Mouse (Mus musculus) adrenal gland, postnatal 10 days (tissue): ENCODE measurements around the gene Cep41. TPM values are rescaled to one million over a fixed set of nuclear protein-coding genes. Genes with fewer than 3 reads are reported as not detected.

Source experiments
- DNase-seq: peaks from one replicate; pipeline ENCODE4 v3.0.0; 2021; ENCODE audit warnings: mixed read lengths
- long read RNA-seq, 2 experiments: library from polyadenylated mRNA; stranded (forward); transcript quantifications; one replicate each; pipeline ENCODE4 v2.0.0; 2021
- total RNA-seq, 2 experiments: library from RNA; stranded (reverse); gene quantifications; 2 replicates each; pipeline ENCODE4 v1.2.3; 2021

Cep41 gene
- 1 to 10 TPM; 6.7 to 9.1 TPM for total RNA-seq
- long read RNA-seq, experiment 1, partial matches to known transcripts = 2 of 5 reads
- long read RNA-seq, experiment 1, other reads (novel, unspliced or antisense) = 0 of 5 reads
- long read RNA-seq, experiment 2, partial matches to known transcripts = 3 of 8 reads
- long read RNA-seq, experiment 2, other reads (novel, unspliced or antisense) = 0 of 8 reads

DNA sequence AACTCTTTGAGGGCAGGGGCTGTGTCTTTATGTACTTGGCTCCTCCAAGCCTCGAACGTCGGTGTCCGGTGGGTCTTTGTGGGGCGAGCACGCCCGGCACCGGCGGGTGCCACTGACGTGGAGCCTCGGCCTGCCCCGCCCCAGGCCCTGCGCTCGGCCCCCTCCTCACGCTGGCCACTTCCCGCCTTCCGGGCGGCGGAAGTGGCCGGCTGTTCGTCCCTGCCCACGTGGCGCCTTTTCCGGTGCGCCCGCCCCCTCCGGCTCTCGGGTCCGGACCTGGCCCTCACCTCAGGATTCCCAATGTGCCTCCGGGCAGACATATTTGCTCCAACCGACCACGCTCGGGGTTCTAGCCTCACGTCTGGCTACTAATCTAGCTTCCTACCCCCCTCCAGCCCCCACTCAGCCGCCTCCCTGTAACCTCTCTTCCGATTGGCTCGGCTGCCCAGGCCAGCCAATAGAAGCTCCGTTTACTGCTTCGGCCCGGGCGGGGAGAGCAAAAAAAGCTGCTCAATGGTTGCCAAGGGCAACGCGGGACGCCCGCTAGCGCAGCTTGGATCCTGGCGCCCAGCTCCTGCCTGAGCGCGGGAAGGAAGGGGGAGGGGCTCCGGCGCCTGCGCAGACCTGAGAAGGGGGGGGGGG, at the start of gene Cep41:
Cep41 (minus strand) TSS at position 400 of the 642 bp plus-strand sequence.
- DNase-seq = peak; percentile 98

- peak; percentile 25 for DNase-seq
Observed at GRCm38 (mm10) chr6:30739177-30739747, 45.7 kb upstream of the Cep41 start.

GRCm38 (mm10) chr6:30738464-30739006, 45.0 kb upstream of the Cep41 start:
- no peak for DNase-seq

DNA sequence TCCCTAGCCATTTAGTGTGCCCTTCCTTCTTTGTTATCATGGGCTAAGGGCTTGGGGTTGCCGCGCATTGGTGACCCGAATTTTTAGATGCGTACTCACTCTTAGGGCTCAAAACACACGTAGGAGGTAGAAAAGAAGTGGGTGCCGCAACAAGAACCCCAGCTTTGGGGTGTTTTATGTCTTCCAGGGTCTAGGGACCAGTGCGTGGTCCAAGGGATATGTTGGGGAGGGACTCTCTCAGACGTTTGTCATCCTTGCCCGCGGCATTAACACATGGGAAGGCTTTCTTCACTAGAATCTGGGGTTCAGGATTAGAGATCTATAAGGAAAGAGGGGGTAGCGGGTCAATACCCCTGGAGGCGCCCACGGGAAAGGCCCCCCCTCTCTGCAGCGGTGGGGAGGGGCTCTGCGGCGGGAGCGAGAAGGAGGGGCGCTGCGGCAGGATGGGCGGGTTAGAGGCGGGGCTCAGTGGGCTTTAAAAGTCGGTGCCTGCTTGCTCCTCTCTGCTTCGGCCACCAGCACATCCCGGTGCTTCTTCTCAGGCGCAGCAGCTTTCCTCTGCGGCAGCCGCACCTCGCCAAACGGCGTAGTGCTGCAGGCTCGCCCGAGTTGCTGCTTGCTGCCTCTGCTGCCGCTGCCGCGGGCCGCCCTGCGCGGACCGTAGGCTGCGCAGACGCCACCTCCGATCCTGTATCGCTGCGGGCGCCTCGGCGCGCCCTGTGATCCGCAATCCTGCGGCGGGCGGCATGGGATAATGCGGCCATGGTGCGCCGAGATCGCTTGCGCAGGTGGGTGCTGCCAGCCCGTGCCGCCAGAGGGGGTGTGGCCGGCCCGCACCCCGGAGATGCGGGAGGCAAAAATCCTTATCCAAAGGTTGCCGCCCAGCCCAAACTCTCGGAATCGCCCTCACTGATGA, 44.3 kb upstream of the Cep41 start:
- peak; percentile 86 for DNase-seq

- peak; percentile 88 for DNase-seq
Observed at GRCm38 (mm10) chr6:30736864-30737547, 43.5 kb upstream of the Cep41 start.

DNA sequence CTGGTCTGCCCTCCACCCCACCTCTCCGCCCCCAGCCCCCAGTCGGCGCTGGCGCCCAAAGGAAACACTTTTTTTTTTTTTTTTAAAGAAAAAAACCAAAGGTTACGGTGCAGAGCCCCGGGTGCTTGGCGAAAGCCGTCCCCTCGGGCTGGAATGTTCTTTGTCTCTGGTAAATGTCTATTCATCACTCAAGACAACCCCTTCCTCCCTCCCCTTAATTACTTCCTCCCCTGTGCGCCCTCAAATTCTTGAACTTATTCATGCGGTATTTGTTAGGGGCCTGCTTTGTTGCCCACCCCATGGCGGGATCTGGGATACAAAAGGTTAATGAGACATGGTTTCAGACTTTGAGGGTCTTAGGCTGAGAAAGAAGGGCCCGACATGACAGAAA, 42.8 kb upstream of the Cep41 start:
- DNase-seq = peak; percentile 33

GRCm38 (mm10) chr6:30735728-30736371, 42.3 kb upstream of the Cep41 start:
- DNase-seq = peak; percentile 27

DNA sequence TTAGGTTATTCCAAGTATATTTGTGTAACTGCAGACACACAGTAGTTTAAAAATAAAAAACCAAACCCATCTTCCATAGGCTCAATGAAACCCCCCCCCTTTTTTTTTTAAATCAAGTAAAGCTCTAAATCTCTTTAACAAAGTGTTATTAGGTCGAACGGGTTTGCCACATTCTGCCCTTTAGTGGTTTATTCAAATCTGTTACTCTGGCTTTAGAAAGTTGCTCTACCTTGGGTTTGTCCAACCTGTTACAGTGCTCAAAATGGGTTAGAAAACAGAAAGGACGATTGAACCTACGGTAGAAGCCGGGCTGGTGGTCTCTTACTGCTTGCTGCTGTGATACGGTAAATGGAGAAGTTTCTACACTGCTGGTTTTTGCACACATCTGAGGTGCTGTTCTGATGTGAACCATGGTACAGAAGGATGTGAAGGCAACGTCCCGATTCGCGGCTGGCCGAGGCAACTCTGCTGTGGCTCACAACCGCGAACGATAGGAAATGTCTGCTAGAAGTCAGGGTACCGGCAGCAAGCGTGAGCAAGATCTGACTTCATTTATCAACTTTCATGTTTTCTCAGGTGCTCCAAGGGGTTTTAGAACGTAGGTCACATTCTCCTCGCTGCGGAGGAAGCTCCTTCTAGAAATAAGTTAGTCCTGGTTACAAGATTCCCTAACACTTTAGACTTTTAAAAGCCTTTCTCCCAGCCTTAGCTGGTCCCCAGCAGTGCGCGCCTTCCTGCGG, 41.6 kb upstream of the Cep41 start:
- peak; percentile 27 for DNase-seq

DNA sequence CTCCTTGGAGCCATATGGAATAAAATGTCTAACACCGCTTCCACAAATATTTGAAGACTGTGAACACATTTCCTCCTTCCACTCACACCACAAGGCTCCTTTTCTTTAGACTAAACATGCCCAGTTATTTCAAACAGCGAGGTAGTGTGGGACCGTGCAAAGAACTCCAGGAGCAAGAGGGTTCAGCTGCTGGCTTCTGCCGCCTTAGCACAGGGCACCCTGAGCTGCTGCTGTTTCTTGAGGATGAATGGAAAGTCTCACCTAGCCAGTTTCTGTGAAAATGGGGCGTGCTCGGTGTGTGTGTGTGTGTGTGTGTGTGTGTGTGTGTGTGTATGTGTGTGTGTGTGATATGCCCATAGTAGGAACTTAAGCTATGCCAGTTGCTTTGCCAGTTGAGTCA, 40.9 kb upstream of the Cep41 start:
- no peak for DNase-seq

- DNase-seq = no peak
Observed at GRCm38 (mm10) chr6:30732571-30733130, 39.1 kb upstream of the Cep41 start.

GRCm38 (mm10) chr6:30730301-30730971, 36.9 kb upstream of the Cep41 start:
- no peak for DNase-seq

DNA sequence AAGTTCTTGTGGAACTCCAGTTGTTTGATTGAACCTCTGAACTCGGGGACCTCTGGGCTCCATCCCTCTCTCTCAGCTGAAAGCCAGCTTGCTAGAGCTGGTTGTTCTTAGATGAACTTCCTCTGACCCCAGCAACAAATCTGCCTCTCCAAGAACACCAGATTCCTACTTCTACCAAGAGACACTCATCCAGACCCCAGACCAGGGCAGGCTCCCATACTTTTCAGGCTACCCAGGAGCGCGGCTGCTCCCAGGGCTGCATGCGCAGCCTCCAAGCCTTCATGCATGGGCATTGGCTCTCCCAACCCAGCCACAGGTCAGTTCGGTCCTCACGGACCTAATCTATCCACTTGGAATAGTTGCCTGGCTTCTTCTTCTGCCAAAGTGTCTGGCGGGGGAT, 29.8 kb upstream of the Cep41 start, which contains the start of gene Mest:
Mest (plus strand) TSS at position 217 of the 400 bp plus-strand sequence.
- DNase-seq = no peak

- DNase-seq = no peak
Observed at GRCm38 (mm10) chr6:30722385-30723164, 29.0 kb upstream of the Cep41 start.

- DNase-seq = no peak
Observed at GRCm38 (mm10) chr6:30716796-30717195, 23.2 kb upstream of the Cep41 start.

DNA sequence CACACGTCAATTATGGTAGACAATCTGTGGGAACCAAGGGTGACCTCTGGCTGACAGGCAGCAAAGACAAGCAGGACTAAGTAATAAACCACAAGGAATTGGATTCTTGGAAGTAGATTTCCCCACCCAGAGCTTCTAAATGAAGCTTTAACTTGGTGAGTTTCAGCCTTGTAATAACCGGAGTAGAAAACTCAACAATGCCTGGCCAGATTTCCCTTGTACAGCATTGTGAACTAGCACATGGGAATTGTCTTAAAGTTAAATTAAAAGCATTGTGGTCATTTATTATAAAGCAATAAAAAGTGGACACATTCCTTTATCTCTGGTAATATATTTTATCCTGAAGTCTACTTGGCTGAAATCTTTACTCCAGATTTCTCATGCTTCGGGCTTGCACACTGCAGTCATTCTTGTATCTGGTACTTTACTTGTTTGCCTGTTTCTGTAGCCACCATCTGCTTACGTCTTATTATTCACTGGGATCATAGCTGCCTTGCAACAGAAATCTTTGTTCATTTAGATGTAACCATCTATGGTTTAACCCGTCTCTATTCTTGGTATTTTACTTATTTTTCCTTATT, 21.4 kb upstream of the Cep41 start:
- no peak for DNase-seq

DNA sequence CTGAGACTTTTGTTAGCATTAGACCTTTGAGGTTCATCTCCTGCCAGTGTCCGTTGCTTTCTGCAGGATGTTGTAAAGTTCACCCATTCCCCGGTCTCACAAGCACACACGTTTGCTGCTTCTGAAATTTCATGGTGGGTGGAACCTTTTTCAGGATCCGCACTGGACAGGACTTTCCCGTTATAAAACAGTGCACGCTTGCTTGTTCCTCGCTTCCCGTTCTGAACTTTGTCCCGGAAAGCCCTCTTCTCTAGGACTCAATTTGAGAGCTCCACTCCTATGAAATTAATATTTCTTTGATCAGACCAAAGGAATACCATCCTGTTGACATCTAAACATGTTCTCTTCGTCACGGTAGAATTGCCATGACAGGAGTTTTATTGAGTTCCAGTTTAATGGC, 20.3 kb upstream of the Cep41 start:
- DNase-seq = no peak

DNA sequence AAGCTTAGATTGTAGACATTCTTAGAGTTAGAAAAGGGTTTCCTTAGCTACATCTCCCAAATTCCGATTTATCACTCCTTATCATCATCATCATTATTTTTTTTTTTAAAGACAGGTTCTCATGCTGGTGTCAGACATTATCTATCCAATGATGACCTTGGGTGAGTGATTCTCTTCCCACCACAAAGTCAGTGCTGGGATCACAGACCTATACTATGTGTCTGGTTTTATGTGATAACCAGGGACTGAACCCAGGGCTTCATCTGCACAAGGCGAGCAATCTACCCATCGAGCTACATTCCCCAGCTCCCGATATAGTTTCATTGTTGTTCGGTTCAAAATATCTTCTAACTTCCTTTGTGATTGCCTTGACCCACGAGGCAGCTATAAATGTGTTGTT, 19.9 kb upstream of the Cep41 start:
- no peak for DNase-seq

DNA sequence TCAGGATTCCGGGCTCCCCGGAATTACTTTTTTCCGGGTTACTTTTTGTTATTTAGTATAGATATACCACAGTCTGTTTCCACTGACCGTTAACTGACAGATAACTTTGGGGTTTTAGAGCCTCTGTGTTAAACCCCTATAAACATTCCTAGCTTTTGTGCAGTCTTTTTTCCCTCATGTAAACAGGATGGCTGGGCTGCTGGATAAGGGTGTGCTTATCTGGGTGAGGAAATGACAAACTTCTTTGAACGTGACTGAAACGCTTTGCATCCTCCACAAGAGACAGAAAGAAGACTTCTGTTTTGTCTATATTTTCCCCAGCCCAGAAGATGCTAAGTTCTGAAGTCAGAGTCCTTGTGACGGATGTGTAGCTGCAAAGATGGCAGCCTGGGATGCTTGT, 18.9 kb upstream of the Cep41 start:
- DNase-seq = no peak
